Mouse (Mus musculus): Measurements from ENCODE around the gene Inka2. TPM values are rescaled to one million over a fixed set of nuclear protein-coding genes. Genes with fewer than 3 reads are reported as not detected.

The Inka2 gene
- polyA plus RNA-seq, 1 experiment: 15.0 TPM

DNA sequence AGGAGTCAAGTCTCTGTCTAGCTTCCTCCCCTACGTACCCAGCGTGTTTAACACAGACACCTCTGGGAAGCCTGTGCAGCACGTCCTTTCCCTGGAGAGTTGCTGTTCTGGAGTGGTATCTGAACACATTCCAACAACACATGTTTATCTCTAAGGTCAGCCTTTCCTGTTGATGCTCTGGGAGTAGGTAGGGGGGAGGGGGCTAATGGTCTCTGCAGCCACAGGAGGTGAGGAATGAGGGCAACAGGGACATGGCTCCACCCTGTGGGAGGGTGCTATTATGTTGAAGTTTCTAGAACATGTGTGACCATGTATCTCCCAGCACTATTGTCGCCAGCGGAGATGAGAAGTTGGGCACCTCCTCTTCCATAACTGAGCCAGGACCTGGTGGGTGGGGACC is 3.0 kb upstream of the Inka2 start:
- H3K27me3 ChIP-seq (ENCODE audit: control insufficient read depth, insufficient read depth, low read length): no peaks in the 10 kb centered on the region
- TF ChIP-seq POLR2A (IDR thresholded peaks at IDR 0.05; ENCODE audit: borderline replicate concordance, insufficient read depth, low read length) (no peak), CTCF (IDR thresholded peaks at IDR 0.05; ENCODE audit: borderline replicate concordance, insufficient read depth, low read depth, low read length) (no peak)
- WGBS: 77% methylated on average over 5 of the region's 5 CpGs
- no peak overlapping the region for H3K27ac ChIP-seq (ENCODE audit: insufficient read depth, low read length)
- peaks cover 16% of the 10 kb centered on the region; the same call in 1 of the 2 replicates for H3K4me1 ChIP-seq (ENCODE audit: control insufficient read depth, insufficient read depth, low read length)
- no peak overlapping the region for H3K4me3 ChIP-seq (replicated peaks; ENCODE audit: insufficient read depth, low read depth, low read length)
- DNase-seq: no peak

DNA sequence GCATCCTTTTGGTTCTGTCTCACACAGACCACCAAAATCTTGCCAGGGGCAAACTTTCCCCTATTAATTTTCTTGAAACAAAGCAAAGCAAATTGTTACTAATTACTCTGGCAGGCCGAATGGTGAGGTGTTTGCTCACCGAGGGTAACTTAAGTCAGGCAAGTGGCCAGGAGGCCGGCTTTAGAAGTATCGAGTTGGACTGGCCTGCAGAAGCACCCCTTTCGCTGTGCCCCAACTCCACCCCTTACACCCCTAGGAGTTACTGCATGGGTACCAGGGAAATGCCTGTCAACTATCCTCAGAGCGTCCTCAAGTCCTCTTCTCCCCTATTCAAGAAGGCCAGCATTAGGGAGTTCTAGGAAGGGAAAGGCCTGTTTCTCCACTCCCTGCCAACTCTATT is 828 bp upstream of the Inka2 start:
- H3K27ac ChIP-seq (ENCODE audit: insufficient read depth, low read length): no peak overlapping the region
- no peak overlapping the region for H3K4me3 ChIP-seq (replicated peaks; ENCODE audit: insufficient read depth, low read depth, low read length)
- no peaks in the 10 kb centered on the region for H3K27me3 ChIP-seq (ENCODE audit: control insufficient read depth, insufficient read depth, low read length)
- peaks cover 12% of the 10 kb centered on the region for H3K4me1 ChIP-seq (ENCODE audit: control insufficient read depth, insufficient read depth, low read length)
- DNase-seq: peak in 1 of 2 experiments; percentile 15
- TF ChIP-seq POLR2A (IDR thresholded peaks at IDR 0.05; ENCODE audit: borderline replicate concordance, insufficient read depth, low read length): no peak
- TF ChIP-seq CTCF (IDR thresholded peaks at IDR 0.05; ENCODE audit: borderline replicate concordance, insufficient read depth, low read depth, low read length): no peak
- WGBS: 77% methylated on average over 6 of the region's 6 CpGs

DNA sequence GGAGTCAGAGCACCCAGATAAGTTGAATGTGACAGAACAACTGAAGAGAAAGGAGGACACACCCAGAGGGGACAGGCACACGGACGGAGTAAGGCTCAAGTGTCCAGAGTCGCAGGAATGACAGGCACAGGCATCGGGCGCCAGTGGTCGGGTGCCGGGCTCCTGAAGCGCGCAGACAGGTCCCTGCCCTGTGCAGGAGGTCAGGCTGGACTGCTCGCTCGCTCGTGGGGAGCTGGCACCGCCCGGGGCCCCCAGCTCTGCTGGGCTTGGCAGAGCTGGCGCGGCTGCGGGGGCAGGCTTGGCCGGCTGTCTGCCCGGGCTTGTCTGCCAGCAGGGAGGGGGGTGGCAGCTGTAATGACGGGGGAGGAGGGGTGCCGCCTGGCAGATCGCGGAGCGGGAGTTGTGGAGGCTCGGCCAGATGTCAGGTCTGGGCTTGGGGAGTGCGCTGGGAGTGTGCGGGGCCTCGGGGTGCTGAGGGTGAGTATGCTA is 706 bp downstream of the Inka2 start:
- peak overlapping the region; percentile 86 for H3K4me3 ChIP-seq (replicated peaks; ENCODE audit: insufficient read depth, low read depth, low read length)
- WGBS: 1% methylated on average over 28 of the region's 28 CpGs
- peak; percentile 85 to 87 for DNase-seq
- peak overlapping the region; percentile 93 for H3K27ac ChIP-seq (ENCODE audit: insufficient read depth, low read length)
- TF ChIP-seq POLR2A (IDR thresholded peaks at IDR 0.05; ENCODE audit: borderline replicate concordance, insufficient read depth, low read length) (no peak), CTCF (IDR thresholded peaks at IDR 0.05; ENCODE audit: borderline replicate concordance, insufficient read depth, low read depth, low read length) (no peak)
- no peaks in the 10 kb centered on the region for H3K27me3 ChIP-seq (ENCODE audit: control insufficient read depth, insufficient read depth, low read length)
- H3K4me1 ChIP-seq (ENCODE audit: control insufficient read depth, insufficient read depth, low read length): peaks cover 15% of the 10 kb centered on the region

DNA sequence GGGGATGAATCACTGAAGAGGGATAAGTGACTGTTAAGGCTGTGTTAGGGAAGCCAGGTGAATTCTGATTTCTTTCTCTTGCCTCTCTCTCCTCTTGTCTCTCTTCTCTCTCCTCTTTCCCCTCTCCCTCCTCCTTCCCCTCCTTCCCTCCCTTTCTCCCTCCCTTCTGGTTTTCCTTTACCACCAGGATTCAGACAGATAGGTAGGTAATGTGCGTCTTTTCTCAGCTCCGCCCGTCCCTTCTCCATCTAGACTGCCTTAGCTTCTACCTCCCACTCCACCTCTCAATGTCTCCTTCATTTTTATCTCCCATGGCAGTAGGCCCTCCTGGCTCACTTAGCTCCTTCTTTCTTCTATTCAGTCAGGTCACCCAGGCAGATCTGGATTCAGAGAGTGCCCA is 1.2 kb downstream of the Inka2 start:
- Histone ChIP-seq H3K27ac (ENCODE audit: insufficient read depth, low read length) (peak overlapping the region; percentile 93), H3K27me3 (ENCODE audit: control insufficient read depth, insufficient read depth, low read length) (no peaks in the 10 kb centered on the region), H3K4me1 (ENCODE audit: control insufficient read depth, insufficient read depth, low read length) (peaks cover 20% of the 10 kb centered on the region), H3K4me3 (replicated peaks; ENCODE audit: insufficient read depth, low read depth, low read length) (peak overlapping the region; percentile 86)
- DNase-seq: no peak
- no peak; the same call in 1 of the 2 replicates for TF ChIP-seq POLR2A (IDR thresholded peaks at IDR 0.05; ENCODE audit: borderline replicate concordance, insufficient read depth, low read length)
- TF ChIP-seq CTCF (IDR thresholded peaks at IDR 0.05; ENCODE audit: borderline replicate concordance, insufficient read depth, low read depth, low read length): no peak
- 4% methylated on average over 3 of the region's 3 CpGs for WGBS

DNA sequence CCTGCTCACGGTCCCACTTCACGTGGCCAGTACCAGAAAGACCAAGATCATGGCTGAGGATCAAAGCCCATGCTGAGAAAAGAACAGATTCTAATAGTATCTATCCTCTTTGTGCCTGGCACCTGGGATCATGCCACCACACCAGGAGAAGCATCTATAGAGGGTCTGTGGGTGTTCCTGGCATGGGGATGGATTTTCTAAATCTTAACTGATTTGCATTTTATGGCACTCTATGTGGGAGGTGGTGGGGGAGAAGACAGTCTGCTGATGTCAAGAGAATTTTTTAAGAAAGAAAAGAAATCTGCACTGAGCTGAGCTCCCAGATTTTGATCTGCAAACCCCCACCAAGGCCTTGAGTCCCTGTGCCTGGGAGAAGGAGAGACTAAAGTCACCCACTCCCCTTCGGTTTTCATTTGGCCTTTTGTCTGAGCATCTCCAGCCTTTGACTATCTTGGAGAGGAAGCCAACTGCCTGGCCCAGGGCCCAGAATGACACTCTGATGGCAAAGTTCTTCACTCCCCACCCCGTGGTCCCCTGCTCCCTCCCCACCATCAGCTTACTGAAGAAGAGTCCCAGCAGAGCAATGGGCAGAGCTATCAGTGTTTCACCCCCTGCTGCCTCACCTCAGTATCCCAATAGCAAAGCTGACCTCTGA is 2.1 kb downstream of the Inka2 start:
- Histone ChIP-seq H3K27ac (ENCODE audit: insufficient read depth, low read length) (peak overlapping the region; percentile 93; the same call in 1 of the 2 replicates), H3K4me3 (replicated peaks; ENCODE audit: insufficient read depth, low read depth, low read length) (peak overlapping the region; percentile 86), H3K27me3 (ENCODE audit: control insufficient read depth, insufficient read depth, low read length) (no peaks in the 10 kb centered on the region), H3K4me1 (ENCODE audit: control insufficient read depth, insufficient read depth, low read length) (peaks cover 27% of the 10 kb centered on the region)
- TF ChIP-seq POLR2A (IDR thresholded peaks at IDR 0.05; ENCODE audit: borderline replicate concordance, insufficient read depth, low read length) (no peak), CTCF (IDR thresholded peaks at IDR 0.05; ENCODE audit: borderline replicate concordance, insufficient read depth, low read depth, low read length) (no peak)
- DNase-seq: peak in 1 of 2 experiments; percentile 58
- WGBS: 19% methylated on average over 4 of the region's 4 CpGs

DNA sequence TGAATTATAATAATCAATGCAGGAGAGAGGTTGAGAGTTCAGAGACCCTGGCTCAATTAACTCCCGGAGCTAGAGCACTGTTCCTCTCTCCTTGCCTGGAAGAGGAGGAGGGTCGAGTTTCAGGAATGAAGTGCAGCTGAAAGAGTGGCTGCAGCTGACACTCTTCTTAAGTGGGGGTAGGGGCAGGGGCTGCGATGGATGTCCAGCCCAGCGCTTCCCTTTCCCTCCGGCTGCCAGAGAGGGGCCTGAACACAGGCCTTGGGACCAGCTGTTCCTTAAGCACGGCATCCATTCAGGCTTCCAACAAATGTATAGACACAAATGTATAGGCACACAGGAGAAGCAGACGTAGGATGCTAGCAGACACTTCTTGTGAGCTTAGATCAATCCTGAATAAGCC is 3.2 kb downstream of the Inka2 start:
- TF ChIP-seq CTCF (IDR thresholded peaks at IDR 0.05; ENCODE audit: borderline replicate concordance, insufficient read depth, low read depth, low read length): no peak
- no peak for TF ChIP-seq POLR2A (IDR thresholded peaks at IDR 0.05; ENCODE audit: borderline replicate concordance, insufficient read depth, low read length)
- Histone ChIP-seq H3K27ac (ENCODE audit: insufficient read depth, low read length) (no peak overlapping the region), H3K4me1 (ENCODE audit: control insufficient read depth, insufficient read depth, low read length) (peaks cover 32% of the 10 kb centered on the region), H3K4me3 (replicated peaks; ENCODE audit: insufficient read depth, low read depth, low read length) (no peak overlapping the region), H3K27me3 (ENCODE audit: control insufficient read depth, insufficient read depth, low read length) (no peaks in the 10 kb centered on the region)
- no peak for DNase-seq
- 48% methylated on average over 7 of the region's 7 CpGs for WGBS

DNA sequence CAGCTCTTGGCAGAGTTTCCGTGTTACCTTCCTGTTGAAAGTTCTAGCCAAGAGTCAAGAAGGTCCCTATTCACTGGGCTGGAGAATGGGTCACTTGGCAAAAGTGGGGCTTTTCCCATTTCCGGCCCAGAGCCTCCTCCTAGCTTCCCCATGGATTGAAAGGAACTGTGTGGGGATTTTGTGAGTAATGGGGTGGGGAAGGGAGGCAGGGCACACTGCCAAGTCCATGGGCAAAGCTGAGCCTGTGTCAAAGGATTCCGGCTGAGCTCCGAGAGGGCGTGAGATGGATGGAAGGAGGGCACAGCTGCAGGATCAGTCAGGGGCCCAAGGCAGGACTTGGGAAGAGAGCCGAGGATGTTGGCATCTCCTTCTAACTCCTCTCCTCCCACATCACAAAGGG is 5.8 kb downstream of the Inka2 start:
- TF ChIP-seq POLR2A (IDR thresholded peaks at IDR 0.05; ENCODE audit: borderline replicate concordance, insufficient read depth, low read length) (no peak), CTCF (IDR thresholded peaks at IDR 0.05; ENCODE audit: borderline replicate concordance, insufficient read depth, low read depth, low read length) (no peak)
- peaks cover 44% of the 10 kb centered on the region for H3K4me1 ChIP-seq (ENCODE audit: control insufficient read depth, insufficient read depth, low read length)
- DNase-seq: peak; percentile 61 to 62
- no peaks in the 10 kb centered on the region for H3K27me3 ChIP-seq (ENCODE audit: control insufficient read depth, insufficient read depth, low read length)
- no peak overlapping the region for H3K4me3 ChIP-seq (replicated peaks; ENCODE audit: insufficient read depth, low read depth, low read length)
- 13% methylated on average over 6 of the region's 6 CpGs for WGBS
- H3K27ac ChIP-seq (ENCODE audit: insufficient read depth, low read length): peak overlapping the region; percentile 24; the same call in 1 of the 2 replicates

DNA sequence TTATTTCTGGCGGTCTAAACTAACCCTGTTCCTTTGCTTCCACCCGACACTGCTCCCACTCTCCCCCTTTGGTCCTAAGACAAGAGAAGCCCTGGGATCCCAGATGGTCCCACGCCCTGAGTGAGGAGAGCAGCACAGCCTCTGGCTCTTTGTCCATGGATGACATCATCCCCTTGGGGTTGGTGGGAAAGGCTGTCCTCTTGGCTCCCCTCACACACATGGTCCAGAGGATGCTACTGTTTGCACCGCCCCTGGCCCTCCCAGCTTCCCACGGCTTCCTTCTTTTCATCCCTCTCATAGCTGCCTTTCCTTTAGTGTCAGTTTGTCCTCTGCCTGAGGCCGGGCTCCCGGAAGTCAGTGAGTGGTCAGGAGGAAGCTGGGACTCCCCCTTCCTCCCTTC is 7.3 kb downstream of the Inka2 start:
- H3K27ac ChIP-seq (ENCODE audit: insufficient read depth, low read length): peak overlapping the region; percentile 7; the same call in 1 of the 2 replicates
- no peaks in the 10 kb centered on the region for H3K27me3 ChIP-seq (ENCODE audit: control insufficient read depth, insufficient read depth, low read length)
- no peak overlapping the region for H3K4me3 ChIP-seq (replicated peaks; ENCODE audit: insufficient read depth, low read depth, low read length)
- peaks cover 53% of the 10 kb centered on the region for H3K4me1 ChIP-seq (ENCODE audit: control insufficient read depth, insufficient read depth, low read length)
- no peak for TF ChIP-seq POLR2A (IDR thresholded peaks at IDR 0.05; ENCODE audit: borderline replicate concordance, insufficient read depth, low read length)
- no peak for TF ChIP-seq CTCF (IDR thresholded peaks at IDR 0.05; ENCODE audit: borderline replicate concordance, insufficient read depth, low read depth, low read length)
- DNase-seq: peak; percentile 46 to 63
- 31% methylated on average over 7 of the region's 7 CpGs for WGBS
